Mouse (Mus musculus): ENCODE measurements at regions not wholly inside any gene's neighbourhood (a gene's known extent, or its start where the extent isn't known, plus 50 kb on each side); places are given as distances from the start of the nearest gene placed in this dataset.

DNA sequence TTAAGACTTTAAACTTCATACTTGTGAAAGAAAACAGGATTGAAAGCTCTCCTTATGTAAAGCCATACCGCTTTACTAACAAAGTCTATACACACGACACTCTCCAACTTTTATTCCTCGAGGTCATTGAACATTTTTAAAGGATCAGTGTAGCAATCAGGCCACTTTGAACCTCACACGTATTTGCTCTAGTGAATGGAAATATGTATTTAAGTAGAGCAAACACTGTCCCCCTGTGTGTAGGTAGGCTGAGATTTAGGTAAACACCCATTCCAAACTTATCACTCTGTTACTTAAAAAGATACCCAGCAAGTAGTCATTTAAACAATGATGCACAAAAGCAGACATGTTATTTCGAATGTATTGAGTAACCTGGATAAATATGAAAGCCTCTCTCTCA is 203.7 kb upstream of the Slc16a7 start:
- Histone ChIP-seq H3K4me1 (ENCODE audit: control insufficient read depth, insufficient read depth, low read depth, low read length) (no peaks in the 10 kb centered on the region), H3K9ac (ENCODE audit: low read depth, low read length) (no peak overlapping the region), H3K36me3 (ENCODE audit: control insufficient read depth, insufficient read depth, low read length) (no peaks in the 10 kb centered on the region), H3K27ac (ENCODE audit: low read depth, low read length) (no peak overlapping the region), H3K4me2 (ENCODE audit: low read length) (no peak overlapping the region), H3K27me3 (replicated peaks; ENCODE audit: control insufficient read depth, insufficient read depth, low read length) (no peaks in the 10 kb centered on the region), H3K9me3 (ENCODE audit: control insufficient read depth, low read length) (no peaks in the 10 kb centered on the region), H3K4me3 (ENCODE audit: low read length) (no peak overlapping the region)
- WGBS = 89% methylated on average over 5 of the region's 5 CpGs
- no peak for ATAC-seq

DNA sequence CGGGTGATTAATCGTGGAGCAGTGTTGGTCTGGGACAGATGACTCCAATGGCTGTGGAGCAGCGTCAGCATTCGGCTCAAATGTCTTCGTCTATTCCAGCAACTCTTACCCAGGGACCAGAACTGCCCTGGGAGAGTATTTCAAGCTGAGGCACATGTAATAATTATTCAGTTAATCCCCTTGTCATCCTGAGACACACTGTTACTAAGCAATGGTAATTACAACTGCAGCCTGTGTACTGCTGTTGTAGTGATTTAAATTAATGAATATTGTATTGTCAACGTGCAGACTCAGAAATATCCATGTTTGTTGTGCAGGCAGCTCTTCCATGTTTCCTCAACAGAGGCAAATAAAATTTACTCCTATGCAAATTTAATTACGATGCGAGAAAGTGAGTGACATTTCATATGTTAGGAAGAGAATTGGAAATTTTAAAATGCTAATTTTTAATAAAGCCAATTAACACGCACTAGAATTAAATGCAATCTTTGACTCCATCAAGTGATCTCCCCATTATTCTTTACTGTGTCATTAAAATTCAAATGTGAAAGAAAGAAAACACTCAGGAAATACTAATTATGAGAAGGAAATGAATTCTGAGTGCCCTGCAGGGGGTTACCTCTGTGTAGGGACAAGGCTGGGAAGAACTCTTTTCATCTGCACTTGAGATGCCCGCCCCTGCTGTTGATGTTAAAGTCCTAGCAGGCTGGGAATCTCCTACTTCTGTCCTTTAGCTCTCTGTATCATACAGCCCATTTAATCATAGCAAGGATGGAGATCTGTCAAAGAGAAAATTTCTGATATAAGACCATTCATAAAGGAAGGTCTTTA is 218.7 kb upstream of the Slc16a7 start:
- Histone ChIP-seq H3K4me2 (ENCODE audit: low read length) (no peak overlapping the region), H3K9me3 (ENCODE audit: control insufficient read depth, low read length) (no peaks in the 10 kb centered on the region), H3K36me3 (ENCODE audit: control insufficient read depth, insufficient read depth, low read length) (no peaks in the 10 kb centered on the region), H3K9ac (ENCODE audit: low read depth, low read length) (no peak overlapping the region), H3K27ac (ENCODE audit: low read depth, low read length) (no peak overlapping the region), H3K4me3 (ENCODE audit: low read length) (no peak overlapping the region), H3K27me3 (replicated peaks; ENCODE audit: control insufficient read depth, insufficient read depth, low read length) (no peaks in the 10 kb centered on the region), H3K4me1 (ENCODE audit: control insufficient read depth, insufficient read depth, low read depth, low read length) (no peaks in the 10 kb centered on the region)
- ATAC-seq = peak; percentile 11; the same call in 1 of the 2 replicates
- 44% methylated on average over 10 of the region's 10 CpGs for WGBS

DNA sequence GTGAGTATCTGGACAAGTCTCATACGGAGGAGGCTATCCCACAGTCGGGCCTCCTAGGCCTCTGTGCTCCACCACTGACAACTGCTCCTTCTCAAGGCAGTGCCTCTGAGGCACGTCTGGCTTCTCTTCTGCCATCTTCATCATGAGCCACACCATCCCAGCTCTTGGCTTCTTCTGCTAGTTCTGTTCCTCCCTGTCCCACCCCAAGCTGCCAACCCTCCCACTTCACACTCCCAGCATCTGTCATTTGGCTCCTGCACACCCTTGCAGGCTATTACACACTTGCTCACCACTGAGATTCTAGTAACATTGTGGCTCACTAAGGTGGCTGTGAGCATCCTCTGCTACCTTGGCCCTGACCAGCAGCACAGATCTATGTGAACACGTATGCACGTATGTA is 221.1 kb upstream of the Slc16a7 start:
- H3K9me3 ChIP-seq (ENCODE audit: control insufficient read depth, low read length) = no peaks in the 10 kb centered on the region
- no peaks in the 10 kb centered on the region for H3K4me1 ChIP-seq (ENCODE audit: control insufficient read depth, insufficient read depth, low read depth, low read length)
- H3K4me2 ChIP-seq (ENCODE audit: low read length) = no peak overlapping the region
- no peak for ATAC-seq
- no peaks in the 10 kb centered on the region for H3K36me3 ChIP-seq (ENCODE audit: control insufficient read depth, insufficient read depth, low read length)
- no peak overlapping the region for H3K27ac ChIP-seq (ENCODE audit: low read depth, low read length)
- no peak overlapping the region for H3K4me3 ChIP-seq (ENCODE audit: low read length)
- H3K9ac ChIP-seq (ENCODE audit: low read depth, low read length) = no peak overlapping the region
- WGBS = 85% methylated on average over 5 of the region's 5 CpGs
- no peaks in the 10 kb centered on the region for H3K27me3 ChIP-seq (replicated peaks; ENCODE audit: control insufficient read depth, insufficient read depth, low read length)

DNA sequence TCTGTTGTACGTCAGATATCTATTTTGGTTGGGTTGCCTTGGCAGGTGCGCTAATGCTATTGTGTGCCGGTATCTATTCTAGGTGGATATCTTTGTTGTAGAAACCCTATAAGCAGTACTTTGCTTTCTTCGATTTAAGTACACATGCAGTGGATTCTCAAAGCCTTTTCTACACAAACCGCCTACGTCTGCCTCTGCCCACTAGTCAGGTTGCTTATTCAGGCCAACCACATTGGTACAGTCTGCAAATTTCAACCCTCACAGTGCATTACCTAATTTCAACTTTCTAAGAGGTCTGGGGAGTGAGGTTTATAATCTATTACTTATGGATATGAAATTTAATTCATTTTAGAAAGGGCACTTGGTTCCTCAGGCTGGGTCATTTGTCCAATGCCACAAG is 223.5 kb upstream of the Slc16a7 start:
- Histone ChIP-seq H3K36me3 (ENCODE audit: control insufficient read depth, insufficient read depth, low read length) (no peaks in the 10 kb centered on the region), H3K4me3 (ENCODE audit: low read length) (no peak overlapping the region), H3K4me2 (ENCODE audit: low read length) (no peak overlapping the region), H3K27ac (ENCODE audit: low read depth, low read length) (no peak overlapping the region), H3K9ac (ENCODE audit: low read depth, low read length) (no peak overlapping the region), H3K4me1 (ENCODE audit: control insufficient read depth, insufficient read depth, low read depth, low read length) (no peaks in the 10 kb centered on the region), H3K9me3 (ENCODE audit: control insufficient read depth, low read length) (no peaks in the 10 kb centered on the region), H3K27me3 (replicated peaks; ENCODE audit: control insufficient read depth, insufficient read depth, low read length) (no peaks in the 10 kb centered on the region)
- WGBS = 89% methylated on average over 6 of the region's 6 CpGs
- ATAC-seq = no peak

DNA sequence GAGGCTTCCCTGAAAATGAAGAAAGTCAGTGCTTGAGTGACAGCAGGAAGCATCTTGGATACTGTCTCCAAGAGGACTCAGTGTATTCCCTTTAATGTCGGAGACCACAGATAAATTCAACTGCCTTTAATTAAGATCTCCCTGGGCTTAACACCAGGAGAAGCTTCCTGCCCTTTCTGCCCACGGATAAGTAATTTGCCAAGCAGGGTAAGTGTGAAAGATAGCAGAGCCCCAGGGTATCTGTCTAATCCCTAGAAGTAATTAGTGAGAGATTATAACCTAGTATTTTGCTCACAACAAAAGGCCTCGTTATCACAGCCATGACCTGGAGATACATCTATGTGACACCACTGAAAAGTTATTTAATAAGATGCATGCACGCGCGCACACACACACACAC is 232.1 kb upstream of the Slc16a7 start:
- Histone ChIP-seq H3K9me3 (ENCODE audit: control insufficient read depth, low read length) (no peaks in the 10 kb centered on the region), H3K9ac (ENCODE audit: low read depth, low read length) (no peak overlapping the region), H3K4me1 (ENCODE audit: control insufficient read depth, insufficient read depth, low read depth, low read length) (no peaks in the 10 kb centered on the region), H3K4me2 (ENCODE audit: low read length) (no peak overlapping the region), H3K4me3 (ENCODE audit: low read length) (no peak overlapping the region), H3K27ac (ENCODE audit: low read depth, low read length) (no peak overlapping the region), H3K27me3 (replicated peaks; ENCODE audit: control insufficient read depth, insufficient read depth, low read length) (no peaks in the 10 kb centered on the region), H3K36me3 (ENCODE audit: control insufficient read depth, insufficient read depth, low read length) (no peaks in the 10 kb centered on the region)
- 57% methylated on average over 6 of the region's 6 CpGs for WGBS
- ATAC-seq = no peak

DNA sequence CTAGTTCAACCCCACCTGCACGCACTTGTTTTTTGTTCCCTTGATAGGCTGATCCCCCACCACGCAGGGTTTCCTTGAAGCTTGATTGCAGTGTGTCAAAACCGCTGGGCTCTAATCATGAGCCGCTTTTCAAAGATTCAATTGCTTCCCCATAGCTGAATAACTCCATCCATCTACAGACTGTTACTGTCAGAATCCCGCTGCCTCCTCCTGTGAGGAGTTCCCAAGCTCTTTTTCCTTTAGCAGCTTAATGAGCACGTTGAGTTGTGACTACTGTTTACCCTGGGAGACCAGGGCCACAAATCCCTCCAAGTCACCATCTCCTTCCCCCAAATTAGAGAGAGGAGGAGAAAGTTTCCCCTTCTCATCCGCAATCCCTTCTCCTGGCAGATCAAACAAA is 234.6 kb upstream of the Slc16a7 start:
- ATAC-seq = no peak
- no peaks in the 10 kb centered on the region for H3K27me3 ChIP-seq (replicated peaks; ENCODE audit: control insufficient read depth, insufficient read depth, low read length)
- 17% methylated on average over 7 of the region's 7 CpGs for WGBS
- H3K9ac ChIP-seq (ENCODE audit: low read depth, low read length) = no peak overlapping the region
- H3K36me3 ChIP-seq (ENCODE audit: control insufficient read depth, insufficient read depth, low read length) = no peaks in the 10 kb centered on the region
- H3K4me2 ChIP-seq (ENCODE audit: low read length) = no peak overlapping the region
- H3K9me3 ChIP-seq (ENCODE audit: control insufficient read depth, low read length) = no peaks in the 10 kb centered on the region
- H3K4me3 ChIP-seq (ENCODE audit: low read length) = no peak overlapping the region
- no peaks in the 10 kb centered on the region for H3K4me1 ChIP-seq (ENCODE audit: control insufficient read depth, insufficient read depth, low read depth, low read length)
- no peak overlapping the region for H3K27ac ChIP-seq (ENCODE audit: low read depth, low read length)

DNA sequence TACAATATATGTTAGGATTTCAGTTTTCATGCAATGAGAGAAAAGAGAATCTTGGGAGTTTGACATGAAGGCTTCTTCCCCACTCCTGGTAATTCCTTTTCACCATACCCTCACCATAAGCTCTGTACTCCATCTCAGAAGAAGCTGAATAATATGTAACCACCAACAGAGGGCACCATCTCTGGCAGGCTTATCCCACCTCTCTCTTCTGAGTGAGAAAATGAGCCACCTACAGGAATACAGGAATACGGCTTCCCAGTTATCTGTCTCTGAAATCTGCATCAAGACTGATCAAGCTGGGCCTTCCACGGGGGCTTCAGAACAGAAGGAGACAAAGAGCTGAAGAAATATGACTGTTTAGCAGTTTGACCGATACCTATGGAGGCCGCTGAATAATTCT is 278.6 kb upstream of the Slc16a7 start:
- Histone ChIP-seq H3K4me3 (ENCODE audit: low read length) (no peak overlapping the region), H3K9me3 (ENCODE audit: control insufficient read depth, low read length) (no peaks in the 10 kb centered on the region), H3K27ac (ENCODE audit: low read depth, low read length) (no peak overlapping the region), H3K4me2 (ENCODE audit: low read length) (no peak overlapping the region), H3K4me1 (ENCODE audit: control insufficient read depth, insufficient read depth, low read depth, low read length) (no peaks in the 10 kb centered on the region), H3K36me3 (ENCODE audit: control insufficient read depth, insufficient read depth, low read length) (no peaks in the 10 kb centered on the region), H3K9ac (ENCODE audit: low read depth, low read length) (no peak overlapping the region), H3K27me3 (replicated peaks; ENCODE audit: control insufficient read depth, insufficient read depth, low read length) (no peaks in the 10 kb centered on the region)
- ATAC-seq = no peak
- 93% methylated on average over 4 of the region's 4 CpGs for WGBS

DNA sequence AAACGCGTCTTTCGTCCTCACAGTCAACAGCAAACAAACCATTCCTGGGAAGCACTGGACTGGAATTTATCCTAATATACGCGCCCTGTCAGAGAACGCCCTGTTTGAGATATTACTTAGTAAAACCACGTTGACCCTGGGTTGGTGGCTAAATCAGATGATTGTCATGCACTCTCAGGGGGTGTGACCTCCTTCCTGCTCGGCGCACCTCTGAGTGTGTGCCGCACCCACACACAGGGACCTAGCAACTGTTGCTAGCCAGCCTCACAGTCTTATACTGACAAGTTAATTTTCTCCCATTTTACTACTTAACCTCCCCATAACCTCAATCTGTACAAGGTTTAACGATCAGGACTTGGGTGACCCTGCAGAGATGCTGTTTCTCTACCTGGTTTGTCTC is 284.4 kb upstream of the Slc16a7 start:
- H3K36me3 ChIP-seq (ENCODE audit: control insufficient read depth, insufficient read depth, low read length) = no peaks in the 10 kb centered on the region
- no peaks in the 10 kb centered on the region for H3K4me1 ChIP-seq (ENCODE audit: control insufficient read depth, insufficient read depth, low read depth, low read length)
- no peaks in the 10 kb centered on the region for H3K27me3 ChIP-seq (replicated peaks; ENCODE audit: control insufficient read depth, insufficient read depth, low read length)
- no peak overlapping the region for H3K9ac ChIP-seq (ENCODE audit: low read depth, low read length)
- no peak overlapping the region for H3K4me2 ChIP-seq (ENCODE audit: low read length)
- H3K4me3 ChIP-seq (ENCODE audit: low read length) = no peak overlapping the region
- H3K9me3 ChIP-seq (ENCODE audit: control insufficient read depth, low read length) = no peaks in the 10 kb centered on the region
- no peak overlapping the region for H3K27ac ChIP-seq (ENCODE audit: low read depth, low read length)
- no peak for ATAC-seq
- WGBS = 52% methylated on average over 11 of the region's 11 CpGs

DNA sequence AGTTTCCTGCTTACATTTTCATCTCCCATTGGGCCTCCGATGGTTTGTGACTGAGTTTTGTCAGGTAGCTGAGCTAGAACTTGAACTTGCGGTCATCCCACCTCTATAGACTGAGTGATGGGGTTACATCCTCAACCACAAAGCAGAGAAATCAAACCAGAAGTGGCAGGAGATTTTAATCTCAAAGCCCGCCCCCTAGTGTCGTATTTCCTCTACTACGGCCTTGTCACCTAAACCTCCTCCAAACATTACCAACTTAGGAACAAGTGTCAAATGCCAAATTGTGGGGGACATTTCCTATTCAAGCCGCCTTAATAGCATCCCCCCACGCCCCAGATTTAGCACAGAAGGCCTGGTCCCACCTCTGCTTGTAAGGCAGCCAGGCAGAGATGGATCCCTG is 286.3 kb upstream of the Lrig3 start:
- Histone ChIP-seq H3K27ac (ENCODE audit: low read depth, low read length) (no peak overlapping the region), H3K4me3 (ENCODE audit: low read length) (no peak overlapping the region), H3K9me3 (ENCODE audit: control insufficient read depth, low read length) (no peaks in the 10 kb centered on the region), H3K4me1 (ENCODE audit: control insufficient read depth, insufficient read depth, low read depth, low read length) (no peaks in the 10 kb centered on the region), H3K9ac (ENCODE audit: low read depth, low read length) (no peak overlapping the region), H3K27me3 (replicated peaks; ENCODE audit: control insufficient read depth, insufficient read depth, low read length) (no peaks in the 10 kb centered on the region), H3K4me2 (ENCODE audit: low read length) (no peak overlapping the region), H3K36me3 (ENCODE audit: control insufficient read depth, insufficient read depth, low read length) (no peaks in the 10 kb centered on the region)
- no peak for ATAC-seq
- 86% methylated on average over 7 of the region's 7 CpGs for WGBS
